Mouse (Mus musculus) heart, postnatal 0 days (tissue): ENCODE data around the gene Vamp3.

Experiments
- CTCF ChIP-seq: IDR thresholded peaks from 2 replicates; pipeline ENCODE4 v1.5.1; 2016; ENCODE audit warnings: antibody characterized with exemption, control low read depth, low read depth
- EP300 ChIP-seq: IDR thresholded peaks from 2 replicates; pipeline ENCODE4 v1.6.1; 2016; ENCODE audit warnings: antibody characterized with exemption, low read depth

DNA sequence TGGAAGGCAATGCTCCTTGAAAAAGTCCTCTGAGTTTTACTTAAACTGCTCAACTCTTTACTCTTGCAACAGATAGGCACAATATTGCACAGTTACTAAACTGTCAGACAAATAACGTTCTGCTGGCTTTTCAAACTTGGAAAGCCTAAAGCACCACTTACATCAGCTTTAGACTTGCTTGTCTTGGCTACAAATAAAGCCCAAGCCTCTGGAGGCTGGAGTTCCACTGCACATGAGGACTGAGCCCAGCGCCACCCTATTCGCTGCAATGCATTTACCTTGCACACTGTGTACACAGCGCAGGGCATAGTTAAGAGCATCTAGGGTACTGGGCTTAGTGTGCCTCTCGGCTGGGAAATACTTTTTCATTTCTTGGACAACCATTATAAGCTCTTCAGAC is 14.5 kb downstream of the Vamp3 start:
- TF ChIP-seq EP300 (no peak), CTCF (no peak)
